In genomic region chr10:39991155-39991554, GRCm38 (mm10) we compare ENCODE assay signal across 18 mouse cellular contexts. TPM values are rescaled to one million over a fixed set of nuclear protein-coding genes. Genes with fewer than 3 reads are reported as not detected.
DNase-seq lines count a peak whose midpoint lies in the region; ATAC-seq lines count a peak whose summit lies in the region.
"Had no signal": no experiment of that assay in that cellular context is flagged by ENCODE, and none has a peak within 500 bp of the region (broad histone marks: within the 10 kb centered on the region; RNA-seq: fewer than 3 reads in every experiment).

No protein-coding gene starts in this region.

- H3K9me3 ChIP-seq in midbrain, embryonic 16.5 days (replicated peaks; ENCODE audit: control insufficient read depth, low read length, poor library complexity, severe bottlenecking): 0 out of 2 replicates have a peak, but pooled peaks cover 3% of the 10 kb centered on the region
- no peaks in the 10 kb centered on the region for H3K9me3 ChIP-seq in hindbrain, embryonic 16.5 days (ENCODE audit: control insufficient read depth, low read length)
- H3K9me3 ChIP-seq: hindbrain, embryonic 15.5 days had no signal

- no peak overlapping the region for H3K9ac ChIP-seq in midbrain, embryonic 16.5 days (ENCODE audit: low read depth, low read length)
- H3K9ac ChIP-seq in hindbrain, embryonic 16.5 days (ENCODE audit: low read depth, low read length): no peak overlapping the region
- H3K9ac ChIP-seq: hindbrain, embryonic 15.5 days; lung, embryonic 14.5 days had no signal

- no peak overlapping the region for H3K27ac ChIP-seq in midbrain, embryonic 16.5 days (ENCODE audit: low read length)
- no peak overlapping the region for H3K27ac ChIP-seq in hindbrain, embryonic 16.5 days (ENCODE audit: low read depth, low read length)
- H3K27ac ChIP-seq: gastrocnemius, adult 2 months; hindbrain, embryonic 15.5 days; left cerebral cortex, adult 2 months had no signal

- H3K4me3 ChIP-seq in midbrain, embryonic 16.5 days (ENCODE audit: low read depth, low read length): no peak overlapping the region
- no peak overlapping the region for H3K4me3 ChIP-seq in hindbrain, embryonic 16.5 days (ENCODE audit: low read length)
- H3K4me3 ChIP-seq: gastrocnemius, adult 2 months; hindbrain, embryonic 15.5 days; left cerebral cortex, adult 2 months had no signal

- peak; percentile 75 for DNase-seq in CD4-positive, CD25-positive, alpha-beta regulatory T cell, adult 2 months (ENCODE audit: low read depth, low spot score)
- peak; percentile 55 to 85 for DNase-seq in kidney, postnatal 25 days
- DNase-seq in gastrocnemius, postnatal 10 days: no peak
- DNase-seq in testis, postnatal 10 days (ENCODE audit: low spot score): no peak
- DNase-seq: adrenal gland, postnatal 14 days; cerebellum, adult 11 months; gastrocnemius, adult 2 months; lung, embryonic 14.5 days had no signal

- H3K27me3 ChIP-seq in midbrain, embryonic 16.5 days (ENCODE audit: control insufficient read depth, insufficient read depth, low read depth, low read length): no peaks in the 10 kb centered on the region
- H3K27me3 ChIP-seq in hindbrain, embryonic 16.5 days (replicated peaks; ENCODE audit: control insufficient read depth, insufficient read depth, low read length): no peaks in the 10 kb centered on the region
- H3K27me3 ChIP-seq: hindbrain, embryonic 15.5 days; Patski had no signal

- ATAC-seq in common myeloid progenitor, adult 5-6 weeks (replicated peaks; ENCODE audit: low read depth, poor library complexity, severe bottlenecking): peak; percentile 58; the same call in 1 of the 2 replicates
- ATAC-seq in megakaryocyte progenitor cell, adult 5-6 weeks (replicated peaks; ENCODE audit: poor library complexity): peak; percentile 93
- ATAC-seq in midbrain, embryonic 16.5 days: no peak
- no peak for ATAC-seq in hindbrain, embryonic 16.5 days
- ATAC-seq: Patski had no signal

- no peaks in the 10 kb centered on the region for H3K4me1 ChIP-seq in midbrain, embryonic 16.5 days (ENCODE audit: control insufficient read depth, insufficient read depth, low read length)
- H3K4me1 ChIP-seq in hindbrain, embryonic 16.5 days (ENCODE audit: control insufficient read depth, insufficient read depth, low read depth, low read length): no peaks in the 10 kb centered on the region
- H3K4me1 ChIP-seq: hindbrain, embryonic 15.5 days had no signal

- WGBS in midbrain, embryonic 16.5 days: 78% methylated on average over 4 of the region's 4 CpGs
- WGBS in hindbrain, embryonic 16.5 days: 67% methylated on average over 4 of the region's 4 CpGs

- no peak overlapping the region for H3K4me2 ChIP-seq in midbrain, embryonic 16.5 days (ENCODE audit: low read length)
- H3K4me2 ChIP-seq in hindbrain, embryonic 16.5 days (ENCODE audit: low read length): no peak overlapping the region
- H3K4me2 ChIP-seq: hindbrain, embryonic 15.5 days; lung, embryonic 14.5 days had no signal

- no peaks in the 10 kb centered on the region for H3K36me3 ChIP-seq in midbrain, embryonic 16.5 days (ENCODE audit: control insufficient read depth, insufficient read depth, low read length)
- no peaks in the 10 kb centered on the region for H3K36me3 ChIP-seq in hindbrain, embryonic 16.5 days (ENCODE audit: control insufficient read depth, insufficient read depth, low read length)
- H3K36me3 ChIP-seq: hindbrain, embryonic 15.5 days had no signal

RNA-seq across cellular contexts. Expression of gene Mfsd4b5, which starts 4.7 kb away (rescaled TPM):
- total RNA-seq in common myeloid progenitor, adult 5-6 weeks (2017): 0.59 TPM in 1 of 2 replicates, not detected in the other
- total RNA-seq in megakaryocyte progenitor cell, adult 5-6 weeks (2015): 0.44 and 0.56 TPM in 2 replicates
- 0.37 and 0.71 TPM in 2 replicates for total RNA-seq in megakaryocyte progenitor cell, adult 5-6 weeks (2017)
- under 1 TPM; 0.52 TPM for total RNA-seq in gastrocnemius, postnatal 10 days (2021)
- polyA plus RNA-seq in midbrain, embryonic 16.5 days (2015; fragmentation: Nextera tagmentation; extraction: Ambion mirVana): not detected in 2 replicates
- not detected in 2 replicates for polyA plus RNA-seq in hindbrain, embryonic 16.5 days (2015; fragmentation: Nextera tagmentation; extraction: Ambion mirVana)
- polyA plus RNA-seq: heart, embryonic 14.5 days had no signal

RNA-seq across cellular contexts. Expression of gene Mfsd4b3, which starts 31.2 kb away (rescaled TPM):
- total RNA-seq in common myeloid progenitor, adult 5-6 weeks (2017): not detected in 2 replicates
- not detected in 2 replicates for total RNA-seq in megakaryocyte progenitor cell, adult 5-6 weeks (2015)
- total RNA-seq in megakaryocyte progenitor cell, adult 5-6 weeks (2017): 0.25 TPM in 1 of 2 replicates, not detected in the other
- 1 to 10 TPM; 2.1 to 2.4 TPM for total RNA-seq in gastrocnemius, postnatal 10 days (2021)
- polyA plus RNA-seq in midbrain, embryonic 16.5 days (2015; fragmentation: Nextera tagmentation; extraction: Ambion mirVana): 0.10 and 0.11 TPM in 2 replicates
- 0.21 and 0.24 TPM in 2 replicates for polyA plus RNA-seq in hindbrain, embryonic 16.5 days (2015; fragmentation: Nextera tagmentation; extraction: Ambion mirVana)
- polyA plus RNA-seq: neural tube, embryonic 11.5 days had no signal

RNA-seq across cellular contexts. Expression of gene Mfsd4b1, which starts 33.9 kb away (rescaled TPM):
- not detected in 2 replicates for total RNA-seq in common myeloid progenitor, adult 5-6 weeks (2017)
- 0.07 TPM in 1 of 2 replicates, not detected in the other for total RNA-seq in megakaryocyte progenitor cell, adult 5-6 weeks (2015)
- total RNA-seq in megakaryocyte progenitor cell, adult 5-6 weeks (2017): not detected in 2 replicates
- under 1 TPM; 0.40 to 0.65 TPM for total RNA-seq in gastrocnemius, postnatal 10 days (2021)
- 0.48 and 0.72 TPM in 2 replicates for polyA plus RNA-seq in midbrain, embryonic 16.5 days (2015; fragmentation: Nextera tagmentation; extraction: Ambion mirVana)
- 0.46 and 0.60 TPM in 2 replicates for polyA plus RNA-seq in hindbrain, embryonic 16.5 days (2015; fragmentation: Nextera tagmentation; extraction: Ambion mirVana)
- polyA plus RNA-seq: C2C12; lung, embryonic 14.5 days; neural tube, embryonic 11.5 days had no signal

Comparison
In these comparisons a context has a peak if more than half of its experiments do, and no peak if none do; other contexts are left out.
1. DNase-seq: peak in CD4-positive, CD25-positive, alpha-beta regulatory T cell, adult 2 months (single experiment) and kidney, postnatal 25 days (2 of 2); none in gastrocnemius, postnatal 10 days (single experiment) and testis, postnatal 10 days (single experiment).
2. ATAC-seq: peak in common myeloid progenitor, adult 5-6 weeks (single experiment) and megakaryocyte progenitor cell, adult 5-6 weeks (single experiment); none in midbrain, embryonic 16.5 days (single experiment) and hindbrain, embryonic 16.5 days (single experiment).